Mouse (Mus musculus) cerebellum, adult (tissue): ENCODE results near the gene Pfkfb3.

Experiments used
- ATAC-seq: cut with Nextera tagmentation; 2 replicates; pipeline ENCODE4 v1.9.2; 2017; ENCODE audit warnings: mild to moderate bottlenecking, moderate library complexity, mixed read lengths; ENCODE audit not compliant: insufficient number of reproducible peaks, low FRiP score, low TSS enrichment

The Pfkfb3 gene

GRCm38 (mm10) chr2:11503736-11504135 lies 50.1 kb downstream of the Pfkfb3 start:
- no peak for ATAC-seq

GRCm38 (mm10) chr2:11502901-11503431 lies 50.9 kb downstream of the Pfkfb3 start:
- ATAC-seq: peak; percentile 67

- no peak for ATAC-seq
Observed at GRCm38 (mm10) chr2:11502255-11502765, 51.6 kb downstream of the Pfkfb3 start.

- peak; percentile 81 for ATAC-seq
Observed at GRCm38 (mm10) chr2:11501301-11502254, 52.3 kb downstream of the Pfkfb3 start.

GRCm38 (mm10) chr2:11500666-11501065 lies 53.2 kb downstream of the Pfkfb3 start:
- peak; percentile 3; the same call in 1 of the 2 replicates for ATAC-seq

- no peak for ATAC-seq
Observed at GRCm38 (mm10) chr2:11496601-11497031, 57.3 kb downstream of the Pfkfb3 start.

GRCm38 (mm10) chr2:11494841-11495255 lies 59.0 kb downstream of the Pfkfb3 start:
- ATAC-seq: 0 out of 2 replicates have a peak, but pooled peaks have one; percentile 18

- no peak for ATAC-seq
Observed at GRCm38 (mm10) chr2:11492855-11493254, 61.0 kb downstream of the Pfkfb3 start.

- no peak for ATAC-seq
Observed at GRCm38 (mm10) chr2:11491471-11491870, 62.4 kb downstream of the Pfkfb3 start.

GRCm38 (mm10) chr2:11490554-11490953 lies 63.3 kb downstream of the Pfkfb3 start:
- no peak for ATAC-seq

- ATAC-seq: no peak
Observed at GRCm38 (mm10) chr2:11483226-11483625, 70.7 kb downstream of the Pfkfb3 start.

GRCm38 (mm10) chr2:11482364-11482763 lies 71.5 kb downstream of the Pfkfb3 start:
- ATAC-seq: no peak

- ATAC-seq: no peak
Observed at GRCm38 (mm10) chr2:11478960-11479359, 74.9 kb downstream of the Pfkfb3 start.

GRCm38 (mm10) chr2:11475316-11475715 lies 78.6 kb downstream of the Pfkfb3 start:
- no peak for ATAC-seq

GRCm38 (mm10) chr2:11464661-11465099 lies 89.2 kb downstream of the Pfkfb3 start:
- no peak for ATAC-seq

- no peak for ATAC-seq
Observed at GRCm38 (mm10) chr2:11460976-11461375, 92.9 kb downstream of the Pfkfb3 start.

GRCm38 (mm10) chr2:11458494-11458893 lies 95.4 kb downstream of the Pfkfb3 start:
- no peak for ATAC-seq

GRCm38 (mm10) chr2:11457904-11458303 lies 96.0 kb downstream of the Pfkfb3 start:
- no peak for ATAC-seq

GRCm38 (mm10) chr2:11448711-11449110 lies 105.2 kb downstream of the Pfkfb3 start:
- no peak for ATAC-seq

- no peak for ATAC-seq
Observed at GRCm38 (mm10) chr2:11447865-11448264, 106.0 kb downstream of the Pfkfb3 start.

- no peak for ATAC-seq
Observed at GRCm38 (mm10) chr2:11445722-11446121, 108.2 kb downstream of the Pfkfb3 start.
